Mouse (Mus musculus) MEL (cell line): ENCODE measurements at regions not wholly inside any gene's neighbourhood (a gene's known extent, or its start where the extent isn't known, plus 50 kb on each side); places are given as distances from the start of the nearest gene placed in this dataset.

ENCODE experiments used
- DNase-seq: peaks from one replicate; pipeline ENCODE4 v3.0.0; 2011; ENCODE audit warnings: low read depth, low spot score
- H3K27ac ChIP-seq: 2 replicates; pipeline ENCODE4 v1.5.1; 2012; ENCODE audit warnings: low read depth, mild to moderate bottlenecking, control low read depth, low read length, moderate library complexity; ENCODE audit not compliant: control insufficient read depth
- H3K27me3 ChIP-seq, 2 experiments: fragments of 150-350 bp in 1 of 2; sonication (generic) in 1 of 2; 2 replicates each; pipeline ENCODE4 v1.6.1; 2012; ENCODE audit warnings: low read length in 2 of 2, mild to moderate bottlenecking in 2 of 2, improper control_type of control experiment in 1 of 2, moderate library complexity in 1 of 2; ENCODE audit not compliant: insufficient read depth in 2 of 2, control insufficient read depth in 1 of 2
- H3K36me3 ChIP-seq, 2 experiments: 2 replicates each; pipeline ENCODE4 v1.6.1; 2012 to 2014; ENCODE audit warnings: low read length in 2 of 2, improper control_type of control experiment in 1 of 2, inconsistent platforms in 1 of 2, mild to moderate bottlenecking in 1 of 2; ENCODE audit not compliant: insufficient read depth in 2 of 2, control insufficient read depth in 1 of 2
- H3K4me1 ChIP-seq, 2 experiments: fragments of 150-350 bp in 1 of 2; sonication (generic) in 1 of 2; 2 replicates each; pipeline ENCODE4 v1.6.1; 2012; ENCODE audit warnings: low read length in 2 of 2, improper control_type of control experiment in 1 of 2, mild to moderate bottlenecking in 1 of 2; ENCODE audit not compliant: insufficient read depth in 2 of 2, control insufficient read depth in 1 of 2
- H3K4me3 ChIP-seq, 2 experiments: fragments of 150-350 bp in 1 of 2; sonication (generic) in 1 of 2; 2 replicates each; pipeline ENCODE4 v1.5.1; 2012; ENCODE audit warnings: low read depth in 2 of 2, low read length in 2 of 2, mild to moderate bottlenecking in 2 of 2, moderate library complexity in 2 of 2, control low read depth in 1 of 2, improper control_type of control experiment in 1 of 2; ENCODE audit not compliant: control insufficient read depth in 1 of 2, insufficient read depth in 1 of 2
- H3K79me2 ChIP-seq: 2 replicates; pipeline ENCODE4 v1.6.1; 2012; ENCODE audit warnings: mild to moderate bottlenecking, low read length, moderate library complexity; ENCODE audit not compliant: control insufficient read depth, poor library complexity, insufficient read depth
- H3K9ac ChIP-seq: 2 replicates; pipeline ENCODE4 v1.6.1; 2012; ENCODE audit warnings: low read depth, mild to moderate bottlenecking, control low read depth, low read length, moderate library complexity; ENCODE audit not compliant: control insufficient read depth, poor library complexity, severe bottlenecking
- H3K9me3 ChIP-seq: fragments of 150-350 bp; sonication (generic); replicated peaks from 2 replicates; pipeline ENCODE4 v1.6.1; 2012; ENCODE audit warnings: mild to moderate bottlenecking, low read length, improper control_type of control experiment, moderate library complexity; ENCODE audit not compliant: insufficient read depth
- CTCF ChIP-seq, 3 experiments: IDR thresholded peaks in 2 of 3; conservative IDR thresholded peaks in 1 of 3; 2 replicates each; pipeline ENCODE4 v1.5.1; 2011 to 2012; ENCODE audit warnings: low read length in 3 of 3, low read depth in 2 of 3, mild to moderate bottlenecking in 2 of 3, improper control_type of control experiment in 1 of 3, inconsistent platforms in 1 of 3, mixed read lengths in 1 of 3, moderate library complexity in 1 of 3; ENCODE audit not compliant: control insufficient read depth in 1 of 3, insufficient read depth in 1 of 3, poor library complexity in 1 of 3, severe bottlenecking in 1 of 3
- E2F4 ChIP-seq: IDR thresholded peaks from 2 replicates; pipeline ENCODE4 v1.6.1; 2011; ENCODE audit warnings: low read depth, low read length, improper control_type of control experiment, borderline replicate concordance
- ELF1 ChIP-seq: IDR thresholded peaks from 2 replicates; pipeline ENCODE4 v1.6.1; 2014; ENCODE audit warnings: low read depth, mild to moderate bottlenecking, inconsistent platforms, low read length, improper control_type of control experiment, moderate library complexity
- EP300 ChIP-seq, 2 experiments: IDR thresholded peaks; 2 replicates each; pipeline ENCODE4 v1.6.1; 2011; ENCODE audit warnings: improper control_type of control experiment in 2 of 2, low read length in 2 of 2, low read depth in 1 of 2, mild to moderate bottlenecking in 1 of 2
- GABPA ChIP-seq: IDR thresholded peaks from 2 replicates; pipeline ENCODE4 v1.6.1; 2012; ENCODE audit warnings: low read depth, mild to moderate bottlenecking, inconsistent platforms, low read length, improper control_type of control experiment, moderate library complexity
- GATA1 ChIP-seq: IDR thresholded peaks from 2 replicates; pipeline ENCODE4 v1.6.1; 2011; ENCODE audit warnings: low read depth, low read length, improper control_type of control experiment
- MAX ChIP-seq: IDR thresholded peaks from 2 replicates; pipeline ENCODE4 v1.6.1; 2011; ENCODE audit warnings: low read length, improper control_type of control experiment
- MAZ ChIP-seq: IDR thresholded peaks from 2 replicates; pipeline ENCODE4 v1.6.1; 2012; ENCODE audit warnings: low read depth, mild to moderate bottlenecking, inconsistent platforms, low read length, improper control_type of control experiment
- MEF2A ChIP-seq: IDR thresholded peaks from 2 replicates; pipeline ENCODE4 v1.6.1; 2014; ENCODE audit warnings: low read depth, mild to moderate bottlenecking, inconsistent platforms, low read length, improper control_type of control experiment; ENCODE audit not compliant: poor library complexity, insufficient replicate concordance, severe bottlenecking; ENCODE audit errors: extremely low read depth
- MYC ChIP-seq: IDR thresholded peaks from 2 replicates; pipeline ENCODE4 v1.6.1; 2011; ENCODE audit warnings: low read depth, mild to moderate bottlenecking, low read length, improper control_type of control experiment, moderate library complexity
- NELFE ChIP-seq: IDR thresholded peaks from 2 replicates; pipeline ENCODE4 v1.6.1; 2011; ENCODE audit warnings: low read depth, low read length, improper control_type of control experiment
- NRF1 ChIP-seq: IDR thresholded peaks from 2 replicates; pipeline ENCODE4 v1.6.1; 2014; ENCODE audit warnings: low read depth, mild to moderate bottlenecking, inconsistent platforms, low read length, improper control_type of control experiment, moderate library complexity; ENCODE audit not compliant: poor library complexity, insufficient read depth, severe bottlenecking
- POLR2AphosphoS2 ChIP-seq: IDR thresholded peaks from 2 replicates; pipeline ENCODE4 v1.6.1; 2011; ENCODE audit warnings: low read length, improper control_type of control experiment
- POLR2AphosphoS5 ChIP-seq: IDR thresholded peaks from 2 replicates; pipeline ENCODE4 v1.6.1; 2012; ENCODE audit warnings: low read depth, borderline replicate concordance, mild to moderate bottlenecking, inconsistent platforms, low read length, moderate library complexity, mixed read lengths
- SIN3A ChIP-seq: IDR thresholded peaks from 2 replicates; pipeline ENCODE4 v1.6.1; 2012; ENCODE audit warnings: low read length, improper control_type of control experiment, inconsistent platforms
- SMC3 ChIP-seq: IDR thresholded peaks from 2 replicates; pipeline ENCODE4 v1.6.1; 2011; ENCODE audit warnings: low read depth, low read length, improper control_type of control experiment
- TAL1 ChIP-seq: IDR thresholded peaks from 2 replicates; pipeline ENCODE4 v1.6.1; 2012; ENCODE audit warnings: mild to moderate bottlenecking, inconsistent platforms, low read length, moderate library complexity, mixed read lengths
- TBP ChIP-seq: IDR thresholded peaks from 2 replicates; pipeline ENCODE4 v1.8.0; 2011; ENCODE audit warnings: low read depth, low read length, improper control_type of control experiment
- USF2 ChIP-seq, 2 experiments: IDR thresholded peaks; 2 replicates each; pipeline ENCODE4 v1.6.1; 2011 to 2012; ENCODE audit warnings: improper control_type of control experiment in 2 of 2, low read length in 2 of 2, borderline replicate concordance in 1 of 2, inconsistent platforms in 1 of 2, low read depth in 1 of 2, mild to moderate bottlenecking in 1 of 2; ENCODE audit not compliant: insufficient read depth in 1 of 2
- ZC3H11A ChIP-seq: IDR thresholded peaks from 2 replicates; pipeline ENCODE4 v1.6.1; 2012; ENCODE audit warnings: low read depth, mild to moderate bottlenecking, inconsistent platforms, low read length, improper control_type of control experiment
- ZKSCAN1 ChIP-seq: IDR thresholded peaks from 2 replicates; pipeline ENCODE4 v1.6.1; 2012; ENCODE audit warnings: low read depth, mild to moderate bottlenecking, inconsistent platforms, low read length, improper control_type of control experiment, moderate library complexity
- ZMIZ1 ChIP-seq: IDR thresholded peaks from 2 replicates; pipeline ENCODE4 v1.6.1; 2012; ENCODE audit warnings: low read depth, mild to moderate bottlenecking, inconsistent platforms, low read length, improper control_type of control experiment, moderate library complexity

DNA sequence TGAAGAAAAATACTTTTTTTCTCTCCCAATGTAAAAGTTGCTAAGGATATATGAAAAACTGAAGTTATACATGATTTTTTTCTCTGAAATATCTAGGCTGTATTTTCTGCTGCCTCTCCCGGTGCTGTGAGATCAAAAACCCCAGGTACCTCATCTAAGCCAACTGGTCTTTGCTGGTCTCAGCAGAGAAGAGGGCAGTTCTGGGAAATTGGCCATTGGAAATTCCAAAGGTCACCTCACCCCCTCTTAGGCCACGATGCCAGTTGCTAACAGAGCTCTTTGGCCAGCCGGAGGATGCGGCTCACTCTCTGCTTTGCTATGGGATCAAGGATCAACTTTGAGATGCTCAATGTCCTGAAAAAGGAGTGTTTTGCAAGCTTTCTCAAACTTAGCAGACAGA, 280.9 kb upstream of the Rora start:
- Histone ChIP-seq H3K4me3 (no peak overlapping the region), H3K9me3 (no peaks in the 10 kb centered on the region), H3K27me3 (no peaks in the 10 kb centered on the region), H3K9ac (no peak overlapping the region), H3K4me1 (no peaks in the 10 kb centered on the region), H3K36me3 (no peaks in the 10 kb centered on the region), H3K27ac (no peak overlapping the region), H3K79me2 (no peaks in the 10 kb centered on the region)
- TF ChIP-seq TAL1 (no peak), ZKSCAN1 (no peak), TBP (no peak), NELFE (no peak), MAZ (no peak), SMC3 (no peak), MAX (no peak), POLR2AphosphoS2 (no peak), MEF2A (no peak), USF2 (IDR thresholded peaks at IDR 0.05; ENCODE audit: borderline replicate concordance in 1 of 2, insufficient read depth in 1 of 2, low read depth in 1 of 2, low read length in 2 of 2) (no peak), E2F4 (no peak), GATA1 (no peak), SIN3A (no peak)
- no peak for DNase-seq

DNA sequence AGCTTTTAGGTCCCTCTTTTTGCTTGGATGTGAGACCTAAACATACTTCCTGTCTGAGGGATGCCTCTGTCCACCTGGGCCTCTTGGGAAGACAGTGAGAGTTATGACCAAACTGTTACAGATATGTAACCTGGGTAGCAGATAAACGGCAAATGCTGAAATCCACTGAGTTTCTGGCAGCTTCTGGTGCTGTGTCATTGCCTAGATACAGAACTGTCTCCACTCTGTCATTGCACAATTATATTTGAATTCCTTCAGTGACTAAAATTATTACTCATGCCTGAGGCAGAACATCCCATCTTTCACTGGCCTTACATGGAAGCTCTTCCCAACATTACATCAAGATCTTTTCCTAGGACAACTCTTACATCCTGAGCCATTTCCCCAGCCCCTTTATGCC, 277.4 kb upstream of the Rora start:
- H3K27me3 ChIP-seq = no peaks in the 10 kb centered on the region
- no peak overlapping the region for H3K4me3 ChIP-seq
- no peak for TF ChIP-seq SIN3A
- TF ChIP-seq POLR2AphosphoS5 = no peak
- TF ChIP-seq NRF1 = no peak
- no peak for TF ChIP-seq ZMIZ1
- no peak for TF ChIP-seq CTCF (IDR thresholded peaks at IDR 0.05 in 2 of 3, conservative IDR thresholded peaks at IDR 0.05 in 1 of 3; ENCODE audit: control insufficient read depth in 1 of 3, insufficient read depth in 1 of 3, low read depth in 2 of 3, low read length in 3 of 3, poor library complexity in 1 of 3, severe bottlenecking in 1 of 3)
- no peak for TF ChIP-seq TAL1
- no peak for TF ChIP-seq MYC
- no peak for TF ChIP-seq GABPA
- TF ChIP-seq TBP = no peak
- no peak for TF ChIP-seq POLR2AphosphoS2
- TF ChIP-seq ZC3H11A = no peak
- TF ChIP-seq USF2 (IDR thresholded peaks at IDR 0.05; ENCODE audit: borderline replicate concordance in 1 of 2, insufficient read depth in 1 of 2, low read depth in 1 of 2, low read length in 2 of 2) = no peak
- no peak for TF ChIP-seq MEF2A
- TF ChIP-seq MAZ = no peak
- TF ChIP-seq SMC3 = no peak
- TF ChIP-seq EP300 (IDR thresholded peaks at IDR 0.05; ENCODE audit: low read depth in 1 of 2, low read length in 2 of 2) = no peak
- no peak for TF ChIP-seq ELF1
- no peak for TF ChIP-seq ZKSCAN1
- H3K36me3 ChIP-seq = no peaks in the 10 kb centered on the region
- H3K9me3 ChIP-seq = no peaks in the 10 kb centered on the region
- no peak for DNase-seq
- no peaks in the 10 kb centered on the region for H3K4me1 ChIP-seq
- H3K27ac ChIP-seq = no peak overlapping the region
- no peak overlapping the region for H3K9ac ChIP-seq
- no peaks in the 10 kb centered on the region for H3K79me2 ChIP-seq
